Mouse (Mus musculus) left cerebral cortex, adult 18-20 months (tissue): ENCODE measurements around the gene Tbx5. TPM values are rescaled to one million over a fixed set of nuclear protein-coding genes. Genes with fewer than 3 reads are reported as not detected.

Source experiments
- DNase-seq, 2 experiments: peaks; one replicate each; pipeline ENCODE4 v3.0.0; 2021 to 2022; ENCODE audit warnings: low spot score in 2 of 2, mixed read lengths in 1 of 2
- total RNA-seq, 2 experiments: library from RNA; stranded (reverse); gene quantifications; 2 replicates each; pipeline ENCODE4 v1.2.3; 2021

Tbx5 gene
- total RNA-seq, 2 experiments from 2014 or later: not detected

- DNase-seq: no peak
These were observed 21.3 kb upstream of the Tbx5 start for GRCm38 (mm10) chr5:119810994-119811690.

GRCm38 (mm10) chr5:119815247-119815646 is 17.2 kb upstream of the Tbx5 start:
- DNase-seq: no peak

GRCm38 (mm10) chr5:119820452-119820851 is 12.0 kb upstream of the Tbx5 start:
- DNase-seq: no peak

- DNase-seq: no peak
These were observed 11.0 kb upstream of the Tbx5 start for GRCm38 (mm10) chr5:119821506-119821905.

- no peak for DNase-seq
These were observed 5.1 kb upstream of the Tbx5 start for GRCm38 (mm10) chr5:119827341-119827740.

- no peak for DNase-seq
These were observed 1.9 kb upstream of the Tbx5 start for GRCm38 (mm10) chr5:119830611-119831010.

- no peak for DNase-seq
These were observed 1.2 kb upstream of the Tbx5 start for GRCm38 (mm10) chr5:119831201-119831771.

GRCm38 (mm10) chr5:119831791-119832478 is 533 bp upstream of the Tbx5 start:
- DNase-seq: no peak

- no peak for DNase-seq
These were observed 959 bp downstream of the Tbx5 start for GRCm38 (mm10) chr5:119833223-119834030.

- DNase-seq: no peak
These were observed 1.5 kb downstream of the Tbx5 start for GRCm38 (mm10) chr5:119834031-119834403.

GRCm38 (mm10) chr5:119835053-119835867 is 2.8 kb downstream of the Tbx5 start:
- DNase-seq: no peak

- DNase-seq: no peak
These were observed 3.4 kb downstream of the Tbx5 start for GRCm38 (mm10) chr5:119835868-119836209.

GRCm38 (mm10) chr5:119836618-119837305 is 4.3 kb downstream of the Tbx5 start:
- no peak for DNase-seq

GRCm38 (mm10) chr5:119837306-119837675 is 4.8 kb downstream of the Tbx5 start:
- DNase-seq: no peak

GRCm38 (mm10) chr5:119837861-119838260 is 5.4 kb downstream of the Tbx5 start:
- no peak for DNase-seq

- DNase-seq: no peak
These were observed 6.0 kb downstream of the Tbx5 start for GRCm38 (mm10) chr5:119838441-119838840.

- no peak for DNase-seq
These were observed 6.7 kb downstream of the Tbx5 start for GRCm38 (mm10) chr5:119839156-119839555.

- DNase-seq: no peak
These were observed 7.3 kb downstream of the Tbx5 start for GRCm38 (mm10) chr5:119839616-119840368.

- DNase-seq: no peak
These were observed 7.9 kb downstream of the Tbx5 start for GRCm38 (mm10) chr5:119840404-119840803.
